Mouse (Mus musculus) liver, embryonic 14.5 days (tissue): ENCODE measurements around the gene Glis2.

Experiments
- CTCF ChIP-seq: IDR thresholded peaks from 2 replicates; pipeline ENCODE4 v1.5.1; 2016; ENCODE audit warnings: antibody characterized with exemption, low read depth, control low read depth
- EP300 ChIP-seq: IDR thresholded peaks from 2 replicates; pipeline ENCODE4 v1.6.1; 2016; ENCODE audit warnings: antibody characterized with exemption, low read depth

- no peak for TF ChIP-seq CTCF
- no peak for TF ChIP-seq EP300
Measured at GRCm38 (mm10) chr16:4587516-4588210, 6.8 kb upstream of the Glis2 start.
